Mouse (Mus musculus) hindbrain, embryonic 15.5 days (tissue): ENCODE results near the gene Snap91. TPM values are rescaled to one million over a fixed set of nuclear protein-coding genes. Genes with fewer than 3 reads are reported as not detected.

ENCODE experiments used
- ATAC-seq: fragments of 200-750 bp; cut with Nextera tagmentation; 2 replicates; pipeline ENCODE4 v1.8.0; 2017; ENCODE audit warnings: low read depth, moderate number of reproducible peaks, moderate TSS enrichment; ENCODE audit not compliant: low FRiP score
- H3K27ac ChIP-seq: fragments of 300-500 bp; sonication (generic); replicated peaks from 2 replicates; pipeline ENCODE4 v1.5.1; 2015; ENCODE audit warnings: mild to moderate bottlenecking, inconsistent platforms
- H3K27me3 ChIP-seq: fragments of 300-500 bp; sonication (generic); 2 replicates; pipeline ENCODE4 v1.6.1; 2015; ENCODE audit warnings: control low read depth, inconsistent platforms
- H3K36me3 ChIP-seq: fragments of 300-500 bp; sonication (generic); 2 replicates; pipeline ENCODE4 v1.6.1; 2015; ENCODE audit warnings: control low read depth, inconsistent platforms
- H3K4me1 ChIP-seq: fragments of 300-500 bp; sonication (generic); replicated peaks from 2 replicates; pipeline ENCODE4 v1.6.1; 2015; ENCODE audit warnings: control low read depth, inconsistent platforms
- H3K4me2 ChIP-seq: fragments of 300-500 bp; sonication (generic); 2 replicates; pipeline ENCODE4 v1.6.1; 2015; ENCODE audit warnings: moderate library complexity, mild to moderate bottlenecking, inconsistent platforms
- H3K4me3 ChIP-seq: fragments of 300-500 bp; sonication (generic); 2 replicates; pipeline ENCODE4 v1.5.1; 2015; ENCODE audit warnings: mild to moderate bottlenecking, inconsistent platforms
- H3K9ac ChIP-seq: fragments of 300-500 bp; sonication (generic); 2 replicates; pipeline ENCODE4 v1.6.1; 2015; ENCODE audit warnings: inconsistent platforms
- H3K9me3 ChIP-seq: fragments of 300-500 bp; sonication (generic); 2 replicates; pipeline ENCODE4 v1.6.1; 2016; ENCODE audit warnings: control low read depth, inconsistent platforms
- WGBS: fragments of 180-500 bp; shearing (Covaris S2); methylation state at CpG from one replicate; pipeline ENCODE4 v1.1.7; 2015; 5-methylcytosine and 5-hydroxymethylcytosine counted together
- polyA plus RNA-seq: library from polyadenylated mRNA; unstranded; fragments of >200 nt; fragmentation: Nextera tagmentation; extraction: Ambion mirVana; gene quantifications from 2 replicates; pipeline ENCODE4 v1.2.1, GENCODE M21; 2015

Gene Snap91
- polyA plus RNA-seq, 1 experiment from 2014 or later: 164 TPM

DNA sequence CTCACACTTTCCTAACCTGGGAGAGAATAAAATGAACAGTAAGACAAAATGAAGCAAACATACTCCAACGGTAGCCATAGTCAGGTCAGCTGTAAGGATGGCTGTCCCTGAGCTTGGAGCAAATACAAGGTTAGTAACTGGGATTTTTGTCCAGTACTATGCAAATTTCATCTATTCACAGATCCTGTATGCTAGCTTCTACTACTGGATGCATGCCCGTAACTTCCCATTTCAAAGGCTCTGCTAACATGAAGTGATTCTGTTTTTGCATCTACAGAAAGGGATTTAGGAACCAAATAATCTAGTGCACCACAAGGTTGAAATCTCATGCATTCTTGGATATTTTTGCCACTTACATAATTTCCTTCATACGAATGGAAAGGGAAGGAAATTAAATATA lies 70.2 kb downstream of the Snap91 start:
- no peak overlapping the region for H3K9ac ChIP-seq
- H3K4me1 ChIP-seq: no peaks in the 10 kb centered on the region
- no peak overlapping the region for H3K4me2 ChIP-seq
- no peak for ATAC-seq
- no peaks in the 10 kb centered on the region for H3K27me3 ChIP-seq
- no peaks in the 10 kb centered on the region for H3K9me3 ChIP-seq
- peaks cover 8% of the 10 kb centered on the region; the same call in 1 of the 2 replicates for H3K36me3 ChIP-seq
- no peak overlapping the region for H3K4me3 ChIP-seq
- WGBS: 77% methylated on average over 3 of the region's 3 CpGs
- no peak overlapping the region for H3K27ac ChIP-seq

- WGBS: 28% methylated on average over 3 of the region's 3 CpGs
Measured at GRCm38 (mm10) chr9:86800600-86801163, 79.8 kb downstream of the Snap91 start.

GRCm38 (mm10) chr9:86799099-86799498 lies 81.4 kb downstream of the Snap91 start:
- 77% methylated on average over 7 of the region's 7 CpGs for WGBS
- H3K4me3 ChIP-seq: no peak overlapping the region
- H3K4me2 ChIP-seq: no peak overlapping the region
- H3K36me3 ChIP-seq: peaks cover 32% of the 10 kb centered on the region
- no peak overlapping the region for H3K27ac ChIP-seq
- H3K9ac ChIP-seq: no peak overlapping the region
- ATAC-seq: no peak
- no peaks in the 10 kb centered on the region for H3K27me3 ChIP-seq
- no peaks in the 10 kb centered on the region for H3K4me1 ChIP-seq
- H3K9me3 ChIP-seq: no peaks in the 10 kb centered on the region

More at GRCm38 (mm10) chr9:86800600-86801163, 79.8 kb downstream of the Snap91 start:
- Histone ChIP-seq H3K4me1 (no peaks in the 10 kb centered on the region), H3K36me3 (peaks cover 29% of the 10 kb centered on the region), H3K4me3 (no peak overlapping the region), H3K4me2 (no peak overlapping the region), H3K27me3 (no peaks in the 10 kb centered on the region), H3K9me3 (no peaks in the 10 kb centered on the region), H3K9ac (no peak overlapping the region), H3K27ac (no peak overlapping the region)
- ATAC-seq: 0 out of 2 replicates have a peak, but pooled peaks have one; percentile 30

DNA sequence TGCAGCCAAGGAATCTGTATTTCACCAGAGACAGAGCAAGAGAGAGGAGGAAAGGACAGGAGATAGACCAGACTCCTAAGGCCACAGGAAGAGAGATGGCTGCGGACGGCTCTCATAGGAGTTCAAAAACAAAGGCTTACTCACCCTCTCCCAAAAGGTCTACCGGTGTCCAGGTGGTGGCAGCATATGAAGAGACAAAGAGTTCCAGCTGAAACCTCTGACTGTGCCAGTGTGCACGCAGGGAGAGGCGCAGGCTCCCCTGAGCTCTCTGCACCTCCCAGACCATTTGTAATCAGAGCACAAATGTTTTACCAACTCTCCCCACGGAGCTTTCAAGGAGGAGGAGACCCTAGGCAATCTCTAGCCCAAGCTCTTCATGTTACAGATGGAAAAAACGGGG lies 81.8 kb downstream of the Snap91 start:
- Histone ChIP-seq H3K9ac (no peak overlapping the region), H3K36me3 (peaks cover 30% of the 10 kb centered on the region), H3K27me3 (no peaks in the 10 kb centered on the region), H3K9me3 (no peaks in the 10 kb centered on the region), H3K4me2 (no peak overlapping the region), H3K27ac (no peak overlapping the region), H3K4me3 (no peak overlapping the region), H3K4me1 (no peaks in the 10 kb centered on the region)
- ATAC-seq: no peak
- 51% methylated on average over 7 of the region's 7 CpGs for WGBS

- Histone ChIP-seq H3K36me3 (peaks cover 31% of the 10 kb centered on the region), H3K4me2 (no peak overlapping the region), H3K27ac (no peak overlapping the region), H3K27me3 (no peaks in the 10 kb centered on the region), H3K9ac (no peak overlapping the region), H3K4me1 (no peaks in the 10 kb centered on the region), H3K4me3 (no peak overlapping the region), H3K9me3 (no peaks in the 10 kb centered on the region)
- 82% methylated on average over 5 of the region's 5 CpGs for WGBS
- no peak for ATAC-seq
Measured at GRCm38 (mm10) chr9:86798129-86798528, 82.3 kb downstream of the Snap91 start.

GRCm38 (mm10) chr9:86797553-86797952 lies 82.9 kb downstream of the Snap91 start:
- Histone ChIP-seq H3K27ac (no peak overlapping the region), H3K9me3 (no peaks in the 10 kb centered on the region), H3K27me3 (no peaks in the 10 kb centered on the region), H3K4me1 (no peaks in the 10 kb centered on the region), H3K4me2 (no peak overlapping the region), H3K36me3 (peaks cover 37% of the 10 kb centered on the region), H3K9ac (no peak overlapping the region), H3K4me3 (no peak overlapping the region)
- no peak for ATAC-seq
- WGBS: 79% methylated on average over 4 of the region's 4 CpGs

- no peak for ATAC-seq
- 71% methylated on average over 3 of the region's 3 CpGs for WGBS
- Histone ChIP-seq H3K4me1 (no peaks in the 10 kb centered on the region), H3K27ac (no peak overlapping the region), H3K27me3 (no peaks in the 10 kb centered on the region), H3K9ac (no peak overlapping the region), H3K4me2 (no peak overlapping the region), H3K4me3 (no peak overlapping the region), H3K9me3 (no peaks in the 10 kb centered on the region), H3K36me3 (peaks cover 44% of the 10 kb centered on the region)
Measured at GRCm38 (mm10) chr9:86795236-86795635, 85.2 kb downstream of the Snap91 start.

GRCm38 (mm10) chr9:86791927-86792326 lies 88.5 kb downstream of the Snap91 start:
- 87% methylated on average over 7 of the region's 7 CpGs for WGBS
- no peak overlapping the region for H3K4me3 ChIP-seq
- H3K36me3 ChIP-seq: peaks cover 29% of the 10 kb centered on the region
- H3K27me3 ChIP-seq: no peaks in the 10 kb centered on the region
- H3K9ac ChIP-seq: no peak overlapping the region
- H3K9me3 ChIP-seq: no peaks in the 10 kb centered on the region
- ATAC-seq: no peak
- no peaks in the 10 kb centered on the region for H3K4me1 ChIP-seq
- no peak overlapping the region for H3K4me2 ChIP-seq
- H3K27ac ChIP-seq: no peak overlapping the region

DNA sequence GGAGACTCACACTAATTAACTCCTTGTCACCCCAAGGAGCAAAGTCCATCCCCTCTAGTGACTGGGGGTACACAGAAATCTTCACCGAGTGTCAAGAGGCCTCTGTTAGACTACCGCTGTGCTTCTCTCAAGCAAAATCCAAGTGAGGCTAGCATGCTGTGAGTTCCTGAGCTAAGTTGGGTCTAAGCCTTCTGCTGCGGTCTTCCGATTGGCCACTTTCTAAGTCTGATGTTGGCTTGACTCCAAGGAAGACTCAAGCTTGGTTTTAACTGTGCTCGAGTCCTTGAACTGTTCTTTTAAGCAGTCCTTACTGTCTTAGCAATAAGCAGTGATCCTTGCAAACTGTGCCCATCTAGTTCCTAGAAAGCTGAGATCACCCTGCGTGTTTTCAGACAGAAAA lies 91.3 kb downstream of the Snap91 start:
- H3K4me1 ChIP-seq: no peaks in the 10 kb centered on the region
- H3K9me3 ChIP-seq: no peaks in the 10 kb centered on the region
- no peak overlapping the region for H3K27ac ChIP-seq
- peaks cover 27% of the 10 kb centered on the region for H3K36me3 ChIP-seq
- no peak overlapping the region for H3K9ac ChIP-seq
- H3K4me2 ChIP-seq: no peak overlapping the region
- no peaks in the 10 kb centered on the region for H3K27me3 ChIP-seq
- 84% methylated on average over 6 of the region's 6 CpGs for WGBS
- H3K4me3 ChIP-seq: no peak overlapping the region
- ATAC-seq: no peak

DNA sequence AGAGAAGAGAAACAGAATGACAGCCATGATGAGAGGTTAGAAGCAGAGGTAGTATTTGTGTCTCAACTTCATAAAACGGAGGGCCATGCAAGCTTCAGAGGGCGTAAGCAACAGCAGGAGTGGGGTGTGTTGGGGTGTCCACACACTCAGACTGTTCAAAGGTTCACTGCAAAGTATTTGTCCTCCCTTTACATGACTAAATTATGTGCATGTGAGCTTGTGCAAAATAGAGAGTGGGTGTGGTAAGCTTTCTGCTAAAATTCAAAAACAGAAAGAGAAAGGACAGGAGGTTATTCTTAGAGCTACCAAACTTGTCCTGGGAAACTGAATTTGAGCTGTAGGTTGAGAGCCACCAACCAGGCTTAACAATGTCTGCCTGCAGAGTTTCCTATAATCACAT lies 97.6 kb downstream of the Snap91 start:
- Histone ChIP-seq H3K4me2 (no peak overlapping the region), H3K4me1 (no peaks in the 10 kb centered on the region), H3K36me3 (peaks cover 44% of the 10 kb centered on the region), H3K4me3 (no peak overlapping the region), H3K9me3 (no peaks in the 10 kb centered on the region), H3K9ac (no peak overlapping the region), H3K27ac (no peak overlapping the region), H3K27me3 (no peaks in the 10 kb centered on the region)
- no peak for ATAC-seq
- 89% methylated on average over 2 of the region's 2 CpGs for WGBS

DNA sequence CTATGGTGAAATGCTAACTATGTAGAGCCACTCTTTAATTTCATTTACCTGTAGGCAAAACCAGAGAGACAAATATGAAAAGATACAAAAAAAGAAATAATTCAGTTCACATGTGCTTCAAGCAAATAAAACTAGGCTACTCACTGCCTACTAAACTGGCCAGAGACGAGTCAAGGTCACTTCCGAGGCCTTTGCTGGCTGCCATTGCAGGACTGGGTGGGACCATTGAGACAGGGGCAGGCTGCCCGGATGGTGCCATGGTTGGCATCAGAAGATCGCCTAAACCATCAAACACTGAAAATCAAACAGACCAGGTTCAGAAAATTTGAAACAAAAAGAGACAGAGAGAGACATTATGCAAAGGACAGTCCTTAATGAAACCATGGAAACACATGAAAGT lies 99.0 kb downstream of the Snap91 start:
- Histone ChIP-seq H3K9ac (no peak overlapping the region), H3K36me3 (peaks cover 47% of the 10 kb centered on the region), H3K9me3 (no peaks in the 10 kb centered on the region), H3K27ac (no peak overlapping the region), H3K4me1 (no peaks in the 10 kb centered on the region), H3K27me3 (no peaks in the 10 kb centered on the region), H3K4me2 (no peak overlapping the region), H3K4me3 (no peak overlapping the region)
- ATAC-seq: no peak
- WGBS: 90% methylated on average over 4 of the region's 4 CpGs

DNA sequence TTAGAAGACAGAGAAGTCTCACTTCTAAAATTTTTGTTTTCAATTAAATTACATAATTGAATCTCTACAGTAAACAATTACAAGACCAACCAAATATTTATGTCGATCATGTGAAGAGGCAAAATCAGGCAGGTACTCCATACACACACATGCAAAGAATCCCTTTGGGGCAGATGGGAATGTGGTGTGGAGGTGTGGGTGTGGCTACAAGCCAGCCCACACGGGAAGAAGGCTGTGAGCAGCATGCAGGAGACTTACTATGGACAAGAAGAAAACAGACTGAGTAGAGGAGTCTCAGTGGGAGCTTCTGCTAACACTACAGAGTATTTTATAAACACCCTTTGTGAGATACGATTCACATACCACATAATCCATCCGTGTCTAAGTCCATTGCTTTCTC lies 102.2 kb downstream of the Snap91 start:
- no peaks in the 10 kb centered on the region for H3K4me1 ChIP-seq
- H3K9ac ChIP-seq: no peak overlapping the region
- H3K36me3 ChIP-seq: peaks cover 65% of the 10 kb centered on the region
- H3K4me2 ChIP-seq: no peak overlapping the region
- H3K9me3 ChIP-seq: no peaks in the 10 kb centered on the region
- no peaks in the 10 kb centered on the region for H3K27me3 ChIP-seq
- ATAC-seq: no peak
- no peak overlapping the region for H3K27ac ChIP-seq
- WGBS: 76% methylated on average over 4 of the region's 4 CpGs
- no peak overlapping the region for H3K4me3 ChIP-seq

GRCm38 (mm10) chr9:86777309-86777708 lies 103.1 kb downstream of the Snap91 start:
- Histone ChIP-seq H3K4me3 (no peak overlapping the region), H3K27ac (no peak overlapping the region), H3K27me3 (no peaks in the 10 kb centered on the region), H3K9me3 (no peaks in the 10 kb centered on the region), H3K4me2 (no peak overlapping the region), H3K36me3 (peaks cover 65% of the 10 kb centered on the region), H3K4me1 (no peaks in the 10 kb centered on the region), H3K9ac (no peak overlapping the region)
- 71% methylated on average over 7 of the region's 7 CpGs for WGBS
- ATAC-seq: 0 out of 2 replicates have a peak, but pooled peaks have one; percentile 15
